Mouse (Mus musculus): ENCODE results near the gene Cyp2d11. TPM values are rescaled to one million over a fixed set of nuclear protein-coding genes. Genes with fewer than 3 reads are reported as not detected.
A peak's percentile ranks its signal among the peaks of the same experiment; 100 is the strongest.

The Cyp2d11 gene
- total RNA-seq, 2 experiments from 2014 or later: not detected

- no peak for TF ChIP-seq CTCF (IDR thresholded peaks at IDR 0.05)
- DNase-seq (ENCODE audit: extremely low spot score in 1 of 2, low spot score in 2 of 2): no peak
- intact Hi-C loops (cut with DNase I): loop anchor here (2.0 kb wide), 1 partner anchor 72 kb away; the partner anchor contains the start of gene Sept3
- peak overlapping the region; percentile 94 for H3K27ac ChIP-seq
- H3K4me3 ChIP-seq: peak overlapping the region; percentile 91
These were observed 46.5 kb downstream of the Cyp2d11 start for GRCm38 (mm10) chr15:82347303-82347676.

- peak overlapping the region; percentile 94 for H3K27ac ChIP-seq
- peak overlapping the region; percentile 91 for H3K4me3 ChIP-seq
- DNase-seq (ENCODE audit: extremely low spot score in 1 of 2, low spot score in 2 of 2): no peak
- no peak; the same call in 1 of the 2 replicates for TF ChIP-seq CTCF (IDR thresholded peaks at IDR 0.05)
- intact Hi-C loops (cut with DNase I): loop anchor here (2.0 kb wide), 1 partner anchor 72 kb away; the partner anchor contains the start of gene Sept3
These were observed 47.1 kb downstream of the Cyp2d11 start for GRCm38 (mm10) chr15:82346580-82347302.

- TF ChIP-seq CTCF (IDR thresholded peaks at IDR 0.05): no peak
- peak; percentile 96 to 98 for DNase-seq (ENCODE audit: extremely low spot score in 1 of 2, low spot score in 2 of 2)
- intact Hi-C loops (cut with DNase I): loop anchor here (2.0 kb wide), 1 partner anchor 71 kb away; the partner anchor contains the start of gene Sept3
- Histone ChIP-seq H3K4me3 (peak overlapping the region; percentile 91), H3K27ac (peak overlapping the region; percentile 94)
These were observed 47.9 kb downstream of the Cyp2d11 start for GRCm38 (mm10) chr15:82345820-82346470.

- intact Hi-C loops (cut with DNase I): no loop called here
- no peak overlapping the region for H3K27ac ChIP-seq
- no peak overlapping the region for H3K4me3 ChIP-seq
- no peak for DNase-seq (ENCODE audit: extremely low spot score in 1 of 2, low spot score in 2 of 2)
- no peak for TF ChIP-seq CTCF (IDR thresholded peaks at IDR 0.05)
These were observed 48.9 kb downstream of the Cyp2d11 start for GRCm38 (mm10) chr15:82344971-82345370.

GRCm38 (mm10) chr15:82343368-82344287, 50.2 kb downstream of the Cyp2d11 start:
- intact Hi-C loops (cut with DNase I): no loop called here
- Histone ChIP-seq H3K27ac (no peak overlapping the region), H3K4me3 (no peak overlapping the region)
- no peak for TF ChIP-seq CTCF (IDR thresholded peaks at IDR 0.05)
- no peak for DNase-seq (ENCODE audit: extremely low spot score in 1 of 2, low spot score in 2 of 2)

- no peak for TF ChIP-seq CTCF (IDR thresholded peaks at IDR 0.05)
- intact Hi-C loops (cut with DNase I): no loop called here
- no peak overlapping the region for H3K27ac ChIP-seq
- H3K4me3 ChIP-seq: no peak overlapping the region
- no peak for DNase-seq (ENCODE audit: extremely low spot score in 1 of 2, low spot score in 2 of 2)
These were observed 51.3 kb downstream of the Cyp2d11 start for GRCm38 (mm10) chr15:82342543-82342935.

- intact Hi-C loops (cut with DNase I): no loop called here
- no peak for DNase-seq (ENCODE audit: extremely low spot score in 1 of 2, low spot score in 2 of 2)
- TF ChIP-seq CTCF (IDR thresholded peaks at IDR 0.05): no peak
- H3K4me3 ChIP-seq: no peak overlapping the region
- no peak overlapping the region for H3K27ac ChIP-seq
These were observed 51.9 kb downstream of the Cyp2d11 start for GRCm38 (mm10) chr15:82341675-82342542.

- H3K27ac ChIP-seq: no peak overlapping the region
- peak overlapping the region; percentile 30 for H3K4me3 ChIP-seq
- DNase-seq (ENCODE audit: extremely low spot score in 1 of 2, low spot score in 2 of 2): no peak
- no peak for TF ChIP-seq CTCF (IDR thresholded peaks at IDR 0.05)
- intact Hi-C loops (cut with DNase I): no loop called here
These were observed 52.8 kb downstream of the Cyp2d11 start for GRCm38 (mm10) chr15:82341036-82341501.

GRCm38 (mm10) chr15:82340414-82341035, 53.3 kb downstream of the Cyp2d11 start:
- Histone ChIP-seq H3K4me3 (no peak overlapping the region), H3K27ac (no peak overlapping the region)
- no peak for TF ChIP-seq CTCF (IDR thresholded peaks at IDR 0.05)
- intact Hi-C loops (cut with DNase I): no loop called here
- DNase-seq (ENCODE audit: extremely low spot score in 1 of 2, low spot score in 2 of 2): no peak

- intact Hi-C loops (cut with DNase I): no loop called here
- no peak for DNase-seq (ENCODE audit: extremely low spot score in 1 of 2, low spot score in 2 of 2)
- H3K27ac ChIP-seq: no peak overlapping the region
- no peak overlapping the region for H3K4me3 ChIP-seq
- TF ChIP-seq CTCF (IDR thresholded peaks at IDR 0.05): no peak
These were observed 54.1 kb downstream of the Cyp2d11 start for GRCm38 (mm10) chr15:82339634-82340254.

Small RNAs within 50 kb of the gene (microRNA-seq; reads per million reads assigned to microRNA genes)
- 0 reads per million in 2 experiments for gene Gm25990
- 0 reads per million in 2 experiments for gene Gm27331
- 0 reads per million in 2 experiments for gene Mir7684

Other genes starting within 250 kb of the Cyp2d11 start
- gene Srebf2, start 246.8 kb downstream of the Cyp2d11 start, total RNA-seq (2021): 100 to 1,000 TPM; 187 to 202 TPM
- 1 to 10 TPM; 2.1 to 2.7 TPM for gene Shisa8, start 181.2 kb downstream of the Cyp2d11 start, total RNA-seq (2021)
- gene Tnfrsf13c, start 169.7 kb downstream of the Cyp2d11 start, total RNA-seq (2021): under 1 TPM; 0.29 to 0.47 TPM
- 1 to 10 TPM; 3.1 to 4.8 TPM for gene Cenpm, start 149.3 kb downstream of the Cyp2d11 start, total RNA-seq (2021)
- gene 1500009C09Rik, start 141.6 kb downstream of the Cyp2d11 start, total RNA-seq (2021): 100 to 1,000 TPM in 1 of 2 experiments, 10 to 100 TPM in 1; 96.5 to 102 TPM
- 100 to 1,000 TPM; 489 to 520 TPM for gene Sept3, start 119.1 kb downstream of the Cyp2d11 start, total RNA-seq (2021)
- gene Wbp2nl, start 95.1 kb downstream of the Cyp2d11 start, total RNA-seq (2021): not detected
- gene Naga, start 55.1 kb downstream of the Cyp2d11 start, total RNA-seq (2021): 10 to 100 TPM; 33.5 to 35.2 TPM
- under 1 TPM; 0.25 to 0.42 TPM for gene Pheta2, start 55.1 kb downstream of the Cyp2d11 start, total RNA-seq (2021)
- 100 to 1,000 TPM; 137 to 141 TPM for gene Smdt1, start 55.1 kb downstream of the Cyp2d11 start, total RNA-seq (2021)
- gene Ndufa6, start 39.7 kb downstream of the Cyp2d11 start, total RNA-seq (2021): 100 to 1,000 TPM; 206 to 211 TPM
- 10 to 100 TPM; 30.6 to 37.2 TPM for gene Cyp2d22, start 13.8 kb downstream of the Cyp2d11 start, total RNA-seq (2021)
- under 1 TPM in 1 of 2 experiments, not detected in 1; 0.52 TPM for gene Cyp2d10, start 13.2 kb upstream of the Cyp2d11 start, total RNA-seq (2021)
- gene Cyp2d9, start 39.4 kb upstream of the Cyp2d11 start, total RNA-seq (2021): not detected
- not detected for gene Cyp2d12, start 161.1 kb upstream of the Cyp2d11 start, total RNA-seq (2021)
- not detected for gene Cyp2d34, start 226.9 kb upstream of the Cyp2d11 start, total RNA-seq (2021)